Mouse (Mus musculus): ENCODE data around the gene Iars.
"Not testable (repeated sequence)": the region's sequence is repeated elsewhere in the genome, so short reads cannot be mapped to it uniquely, and the experiment has no call there.

Gene Iars

DNA sequence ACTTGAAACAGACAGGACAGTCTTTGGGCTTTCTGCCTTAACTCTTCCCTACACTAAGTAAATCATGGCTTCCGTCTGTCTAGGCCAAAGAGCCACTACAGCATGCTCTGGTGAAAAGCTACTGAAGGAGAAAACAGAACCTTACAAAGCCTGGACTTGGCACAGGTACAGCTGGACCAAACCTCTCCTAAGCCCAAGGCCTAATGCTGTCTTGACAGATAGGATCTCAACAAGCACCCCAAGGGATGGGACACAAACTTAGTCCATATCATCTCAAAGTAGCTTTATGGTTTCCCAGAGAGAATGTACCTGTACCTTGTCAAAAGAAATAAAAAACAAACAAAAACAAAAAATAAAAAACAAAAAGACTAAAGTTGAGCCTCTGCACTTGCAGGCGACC, 54.5 kb downstream of the Iars start:
- no peak for DNase-seq (ENCODE audit: low spot score in 2 of 2)

DNA sequence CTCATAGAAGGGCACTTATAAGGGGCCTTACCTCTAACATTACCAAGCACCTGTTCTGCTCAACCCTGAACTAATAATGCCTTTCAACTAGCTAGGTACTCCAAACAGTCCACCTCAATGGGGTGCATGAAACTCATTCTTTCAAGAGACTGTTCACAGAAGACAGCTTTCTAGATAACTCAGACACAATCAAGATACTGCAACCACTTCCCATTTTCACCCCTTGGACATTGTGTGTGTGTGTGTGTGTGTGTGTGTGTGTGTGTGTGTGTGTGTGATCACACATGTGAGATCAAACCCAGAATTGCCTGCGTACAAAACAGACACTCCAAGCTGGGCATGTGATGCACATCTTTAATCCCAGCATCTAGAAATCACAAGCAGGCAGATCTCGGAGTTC, 56.1 kb downstream of the Iars start:
- no peak for DNase-seq (ENCODE audit: low spot score in 2 of 2)

DNA sequence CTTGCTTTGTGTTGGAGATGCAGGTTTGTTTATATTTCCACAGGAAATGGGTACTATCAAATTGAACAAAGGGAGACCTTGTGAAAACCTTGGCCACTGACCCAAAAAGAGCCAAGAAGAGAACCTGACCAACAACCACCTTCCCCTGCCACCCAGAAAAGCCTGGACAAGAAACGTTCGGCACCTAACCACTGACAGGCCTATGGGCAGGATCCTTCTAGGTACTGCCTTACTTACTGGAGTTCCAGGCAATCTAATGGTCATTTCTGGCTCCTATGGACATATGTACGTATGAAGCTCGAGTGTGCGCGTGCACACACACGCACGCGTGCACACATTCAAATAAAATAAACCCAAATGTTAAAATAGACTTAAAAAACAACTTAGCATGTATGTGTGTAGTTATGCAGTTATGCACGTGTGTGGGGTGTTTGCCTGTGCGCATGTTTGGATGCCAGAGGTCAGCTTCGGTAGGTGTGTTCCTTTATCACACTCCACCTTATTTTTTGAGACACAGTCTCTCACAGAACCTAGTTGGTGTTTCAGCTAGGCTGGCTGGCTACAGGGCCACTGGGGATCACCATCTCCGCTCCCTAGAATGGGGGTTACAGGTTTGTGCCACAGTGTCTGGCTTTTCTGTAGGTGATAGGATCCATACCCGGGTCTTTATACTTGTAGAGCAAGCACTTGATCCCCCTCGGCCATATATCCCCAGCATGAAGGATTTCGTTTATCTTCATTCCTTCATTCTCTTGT, 59.6 kb downstream of the Iars start:
- no peak for DNase-seq (ENCODE audit: low spot score in 2 of 2)

DNA sequence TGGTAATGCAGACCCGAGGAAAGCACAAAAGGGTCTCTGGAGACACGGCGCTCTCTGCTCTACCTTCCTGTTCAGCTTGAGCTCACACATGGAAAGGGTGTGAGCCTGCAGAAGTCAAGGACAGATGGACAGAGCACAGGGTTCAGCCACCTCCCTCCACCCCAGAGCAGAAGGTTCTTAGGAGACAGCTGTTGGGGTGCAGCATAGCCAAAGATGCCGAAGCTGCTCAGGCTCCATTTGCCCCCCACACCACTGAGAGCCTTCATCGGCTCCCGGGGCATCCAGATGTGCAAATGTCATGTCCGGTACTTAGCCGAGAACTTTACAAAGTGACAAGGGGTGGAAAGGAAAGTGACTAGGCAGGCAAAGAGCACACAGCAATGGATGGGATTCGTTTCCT, 74.7 kb downstream of the Iars start:
- no peak for DNase-seq (ENCODE audit: low spot score in 2 of 2)

DNA sequence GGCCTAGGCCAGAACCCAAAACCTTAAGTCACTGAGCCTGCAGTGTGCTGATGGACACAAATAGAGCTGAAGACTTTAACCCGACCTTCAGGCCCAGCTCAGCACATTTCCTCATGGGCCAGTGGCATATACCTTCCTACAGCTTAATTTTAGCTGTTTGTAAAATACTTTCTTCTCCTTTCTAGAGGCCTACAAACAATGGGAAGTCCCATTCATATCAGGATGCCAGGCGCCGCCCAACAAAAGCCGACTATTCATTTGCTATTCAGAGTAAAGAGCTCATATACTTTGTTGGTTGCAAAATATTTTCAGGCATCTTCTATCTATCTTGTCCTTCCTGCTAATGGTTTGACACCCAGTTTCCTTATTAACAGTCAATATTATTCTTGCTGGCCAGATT, 76.1 kb downstream of the Iars start:
- no peak for DNase-seq (ENCODE audit: low spot score in 2 of 2)

GRCm38 (mm10) chr13:49760675-49761074, 78.8 kb downstream of the Iars start:
- DNase-seq (ENCODE audit: low spot score in 2 of 2), result no peak

GRCm38 (mm10) chr13:49762208-49762607, 80.3 kb downstream of the Iars start:
- no peak for DNase-seq (ENCODE audit: low spot score in 2 of 2)

GRCm38 (mm10) chr13:49765306-49765705, 83.4 kb downstream of the Iars start:
- no peak for DNase-seq (ENCODE audit: low spot score in 2 of 2)

DNA sequence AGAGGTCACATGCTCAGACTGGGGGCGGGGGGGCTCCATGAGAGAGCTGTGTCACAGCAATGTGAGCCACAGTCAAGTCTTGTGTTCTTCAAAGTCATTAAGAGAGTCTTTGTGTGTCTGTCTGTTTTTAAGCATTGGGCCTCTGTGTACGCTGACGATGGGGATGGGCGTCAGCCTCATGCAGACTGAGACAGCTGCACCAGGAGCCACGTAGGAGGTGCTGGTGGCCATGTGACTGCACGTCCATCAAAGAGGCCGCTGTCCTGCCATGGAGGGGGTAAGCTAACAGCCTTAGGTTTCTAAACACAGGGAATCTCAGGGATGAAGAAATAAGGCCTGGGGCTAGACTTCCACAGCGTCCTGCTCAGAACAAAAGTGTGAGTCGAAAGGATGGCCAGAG, 84.4 kb downstream of the Iars start:
- DNase-seq (ENCODE audit: low spot score in 2 of 2), result no peak

DNA sequence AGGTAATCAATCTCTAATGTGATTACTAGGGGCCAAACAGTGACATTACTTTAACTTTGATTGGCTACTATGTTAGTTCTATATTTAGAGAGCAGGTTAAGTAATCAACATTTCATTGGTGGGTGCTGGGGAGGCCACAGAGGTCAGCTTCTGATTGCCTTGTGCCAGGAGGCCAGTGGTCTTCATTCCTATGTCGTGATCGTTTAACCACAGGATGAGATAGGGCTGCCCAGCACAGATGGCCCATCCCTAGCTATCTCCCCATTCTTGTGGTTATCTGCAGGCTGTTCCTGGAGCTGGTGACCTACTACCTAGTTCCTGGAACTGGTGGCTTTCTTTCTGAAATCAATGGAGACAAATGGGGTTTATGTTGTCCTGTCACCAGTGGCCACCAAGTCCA, 86.1 kb downstream of the Iars start:
- DNase-seq (ENCODE audit: low spot score in 2 of 2), result no peak

DNA sequence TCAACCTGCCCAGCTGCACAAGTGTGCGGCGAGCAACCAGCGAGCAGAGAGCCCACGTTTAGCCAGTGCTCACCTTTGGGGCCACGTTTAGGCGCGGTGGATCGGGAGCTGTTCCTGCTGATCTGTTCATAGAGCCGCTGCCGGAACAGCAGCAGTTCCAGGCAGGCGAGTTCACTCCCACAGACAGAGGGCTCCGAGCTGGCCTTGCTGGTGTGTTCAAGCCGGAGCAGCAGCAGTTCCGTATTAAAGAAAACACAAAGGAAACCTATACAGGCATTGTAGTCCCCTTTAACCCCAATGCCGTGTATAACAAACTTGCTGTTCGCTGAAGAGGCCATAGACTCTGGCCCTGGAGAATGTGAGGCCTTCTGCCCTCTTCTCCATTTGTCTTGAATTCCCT, 87.2 kb downstream of the Iars start:
- DNase-seq (ENCODE audit: low spot score in 2 of 2), result no peak

DNA sequence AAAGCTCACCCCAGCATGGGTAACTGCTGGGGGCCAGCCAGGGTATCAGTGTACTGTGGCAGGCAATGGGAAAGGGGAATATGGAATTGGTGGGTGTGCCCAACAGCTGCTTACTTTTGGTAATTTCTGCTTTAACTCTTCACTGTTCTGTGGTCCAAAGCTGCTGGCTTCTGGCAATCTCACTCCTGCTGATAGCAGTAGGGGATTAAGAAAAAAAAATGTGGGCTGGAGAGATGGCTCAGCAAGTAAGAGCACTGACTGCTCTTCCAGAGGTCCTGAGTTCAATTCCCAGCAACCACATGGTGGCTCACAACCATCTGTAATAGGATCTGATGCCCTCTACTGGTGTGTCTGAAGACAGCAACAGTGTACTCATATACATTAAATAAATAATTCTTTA, 89.6 kb downstream of the Iars start:
- not testable (repeated sequence) for DNase-seq (ENCODE audit: low spot score in 2 of 2)

Measured in natural killer cell, adult 2 months (primary cell).